Mouse (Mus musculus) midbrain, embryonic 10.5 days (tissue): ENCODE results near the gene BC034090. TPM values are rescaled to one million over a fixed set of nuclear protein-coding genes. Genes with fewer than 3 reads are reported as not detected.
A peak's percentile ranks its signal among the peaks of the same experiment; 100 is the strongest.

ENCODE experiments used
- DNase-seq: peaks from one replicate; pipeline ENCODE4 v3.0.0-alpha.2; 2017; ENCODE audit warnings: low spot score
- H3K27ac ChIP-seq: fragments of 300-500 bp; sonication (generic); replicated peaks from 2 replicates; pipeline ENCODE4 v1.5.1; 2016; ENCODE audit warnings: mild to moderate bottlenecking
- H3K27me3 ChIP-seq: fragments of 300-500 bp; sonication (generic); 2 replicates; pipeline ENCODE4 v1.6.1; 2016; ENCODE audit warnings: low read depth, mild to moderate bottlenecking; ENCODE audit not compliant: poor library complexity, severe bottlenecking
- H3K36me3 ChIP-seq: fragments of 300-500 bp; sonication (generic); 2 replicates; pipeline ENCODE4 v1.6.1; 2016; ENCODE audit warnings: mild to moderate bottlenecking, moderate library complexity
- H3K4me1 ChIP-seq: fragments of 300-500 bp; sonication (generic); 2 replicates; pipeline ENCODE4 v1.6.1; 2016
- H3K4me3 ChIP-seq: fragments of 300-500 bp; sonication (generic); 2 replicates; pipeline ENCODE4 v1.5.1; 2016; ENCODE audit warnings: mild to moderate bottlenecking, moderate library complexity
- H3K9me3 ChIP-seq: fragments of 300-500 bp; sonication (generic); replicated peaks from 2 replicates; pipeline ENCODE4 v1.6.1; 2016; ENCODE audit warnings: mild to moderate bottlenecking
- WGBS: fragments of 180-500 bp; shearing (Covaris S2); methylation state at CpG from one replicate; pipeline ENCODE4 v1.1.7; 2016; 5-methylcytosine and 5-hydroxymethylcytosine counted together
- polyA plus RNA-seq: library from polyadenylated mRNA; unstranded; fragments of >200 nt; fragmentation: Nextera tagmentation; extraction: Ambion mirVana; gene quantifications from 2 replicates; pipeline ENCODE4 v1.2.1, GENCODE M21; 2016

Gene BC034090
- polyA plus RNA-seq, 1 experiment from 2014 or later, result 5.2 TPM

DNA sequence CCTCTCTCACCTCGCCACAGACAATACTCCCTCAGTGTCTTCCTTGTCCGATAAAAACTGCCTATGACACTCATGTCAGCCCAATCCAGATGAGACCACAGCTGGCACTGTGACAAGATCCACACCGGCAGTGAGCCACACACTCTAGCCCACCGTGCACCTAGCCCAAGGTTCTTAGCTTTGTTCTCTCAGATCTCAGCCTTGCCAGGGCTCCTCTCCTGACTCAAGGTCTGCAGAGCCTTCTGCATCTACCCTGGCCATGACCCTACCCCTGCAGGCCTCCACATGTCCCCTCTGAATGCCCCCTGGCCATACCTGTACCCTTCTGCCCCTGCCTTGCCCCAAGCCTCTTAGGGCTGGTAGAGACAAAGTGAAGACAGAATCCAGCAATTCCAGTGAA is 32.2 kb downstream of the BC034090 start:
- 63% methylated on average over 4 of the region's 4 CpGs for WGBS
- Histone ChIP-seq H3K4me1 (peaks cover 74% of the 10 kb centered on the region), H3K9me3 (no peaks in the 10 kb centered on the region)

GRCm38 (mm10) chr1:155211017-155211416 is 33.2 kb downstream of the BC034090 start:
- Histone ChIP-seq H3K4me3 (no peak overlapping the region), H3K36me3 (peaks cover 19% of the 10 kb centered on the region), H3K4me1 (peaks cover 69% of the 10 kb centered on the region), H3K27ac (peak overlapping the region; percentile 89), H3K27me3 (peaks cover 33% of the 10 kb centered on the region), H3K9me3 (no peaks in the 10 kb centered on the region)
- DNase-seq, result peak; percentile 16
- WGBS, result 54% methylated on average over 7 of the region's 7 CpGs

More for the DNA sequence above, 32.2 kb downstream of the BC034090 start:
- H3K4me3 ChIP-seq, result peak overlapping the region; percentile 33; the same call in 1 of the 2 replicates
- peaks cover 16% of the 10 kb centered on the region for H3K36me3 ChIP-seq
- peaks cover 33% of the 10 kb centered on the region for H3K27me3 ChIP-seq
- no peak for DNase-seq
- H3K27ac ChIP-seq, result peak overlapping the region; percentile 89

- Histone ChIP-seq H3K36me3 (peaks cover 26% of the 10 kb centered on the region), H3K27ac (peak overlapping the region; percentile 89), H3K9me3 (no peaks in the 10 kb centered on the region), H3K4me3 (no peak overlapping the region), H3K4me1 (peaks cover 69% of the 10 kb centered on the region), H3K27me3 (peaks cover 29% of the 10 kb centered on the region)
- WGBS, result 78% methylated on average over 11 of the region's 11 CpGs
- peak; percentile 13 for DNase-seq
Measured at GRCm38 (mm10) chr1:155210011-155210763, 34.1 kb downstream of the BC034090 start.

DNA sequence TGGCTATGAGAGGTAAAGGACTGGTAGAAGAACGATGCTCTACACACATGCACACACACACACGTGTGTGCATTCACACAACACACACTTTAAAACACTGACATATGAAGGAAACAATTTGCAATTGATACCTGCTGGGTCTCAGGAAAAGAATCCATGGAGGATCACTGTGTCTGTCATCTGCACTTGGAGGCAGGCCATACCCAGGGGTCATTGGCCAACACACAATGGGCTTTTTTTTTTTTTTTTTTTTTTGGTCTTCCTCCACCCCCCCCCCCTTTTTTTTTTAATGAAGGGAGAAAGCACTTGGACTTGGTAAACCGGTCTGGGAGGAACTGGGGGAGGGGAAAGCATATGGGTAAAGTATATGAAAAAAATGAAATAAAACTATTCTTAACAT is 36.4 kb downstream of the BC034090 start:
- H3K27me3 ChIP-seq, result peaks cover 16% of the 10 kb centered on the region
- H3K27ac ChIP-seq, result no peak overlapping the region; the same call in 1 of the 2 replicates
- H3K4me3 ChIP-seq, result no peak overlapping the region
- no peak for DNase-seq
- H3K36me3 ChIP-seq, result peaks cover 43% of the 10 kb centered on the region
- peaks cover 65% of the 10 kb centered on the region for H3K4me1 ChIP-seq
- no peaks in the 10 kb centered on the region for H3K9me3 ChIP-seq
- WGBS, result 91% methylated on average over 3 of the region's 3 CpGs

DNA sequence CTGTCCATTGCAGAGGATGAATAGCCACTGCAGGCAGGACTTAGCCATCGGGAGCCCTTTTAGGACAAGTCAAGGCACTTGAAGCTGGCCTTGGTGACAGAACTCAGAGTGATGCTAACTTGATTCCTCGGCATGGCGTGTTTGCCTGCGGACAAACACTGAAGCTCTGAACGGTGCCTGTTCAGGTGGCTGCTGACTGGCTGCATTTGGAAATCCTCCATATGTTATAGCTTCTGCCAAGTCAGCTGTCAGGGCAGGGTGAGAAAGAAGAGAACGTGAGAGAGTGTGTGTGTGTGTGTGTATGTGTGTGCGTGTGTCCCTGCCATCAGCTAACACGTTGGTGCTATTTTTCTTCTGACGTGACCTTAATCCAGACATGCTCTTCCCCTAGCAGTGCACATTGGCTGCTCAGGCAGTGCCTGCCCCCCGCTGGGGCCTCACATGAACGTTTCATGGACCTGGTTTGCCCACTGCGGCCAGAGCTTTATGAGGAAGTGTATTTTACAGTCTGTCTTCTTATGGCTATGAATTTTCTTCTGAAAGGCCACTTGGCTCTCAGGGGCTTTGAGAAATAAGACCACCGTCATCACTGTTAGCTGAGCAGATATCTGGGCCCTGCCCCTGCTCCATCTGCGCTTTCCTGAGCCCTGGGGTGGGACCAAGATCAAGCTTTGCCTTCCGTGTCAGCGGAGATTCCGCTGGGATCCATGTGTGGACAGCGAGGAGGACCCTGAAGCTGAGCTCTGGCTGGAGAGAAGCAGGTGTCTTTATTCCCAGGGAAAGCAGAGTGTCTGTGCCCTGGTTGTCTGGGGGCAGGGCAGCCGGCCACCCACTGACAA is 38.2 kb downstream of the BC034090 start:
- H3K36me3 ChIP-seq, result peaks cover 61% of the 10 kb centered on the region
- peak overlapping the region; percentile 63 for H3K27ac ChIP-seq

GRCm38 (mm10) chr1:155205311-155205710 is 38.9 kb downstream of the BC034090 start:
- WGBS, result 67% methylated on average over 7 of the region's 7 CpGs
- peaks cover 69% of the 10 kb centered on the region for H3K36me3 ChIP-seq
- H3K4me3 ChIP-seq, result no peak overlapping the region
- peaks cover 48% of the 10 kb centered on the region for H3K4me1 ChIP-seq
- peaks cover 2% of the 10 kb centered on the region; the same call in 1 of the 2 replicates for H3K27me3 ChIP-seq
- peak overlapping the region; percentile 64; the same call in 1 of the 2 replicates for H3K27ac ChIP-seq
- no peaks in the 10 kb centered on the region for H3K9me3 ChIP-seq
- no peak for DNase-seq

More for the DNA sequence above, 38.2 kb downstream of the BC034090 start:
- Histone ChIP-seq H3K9me3 (no peaks in the 10 kb centered on the region), H3K4me3 (no peak overlapping the region), H3K4me1 (peaks cover 56% of the 10 kb centered on the region), H3K27me3 (peaks cover 7% of the 10 kb centered on the region; the same call in 1 of the 2 replicates)
- DNase-seq, result no peak
- WGBS, result 86% methylated on average over 19 of the region's 19 CpGs

DNA sequence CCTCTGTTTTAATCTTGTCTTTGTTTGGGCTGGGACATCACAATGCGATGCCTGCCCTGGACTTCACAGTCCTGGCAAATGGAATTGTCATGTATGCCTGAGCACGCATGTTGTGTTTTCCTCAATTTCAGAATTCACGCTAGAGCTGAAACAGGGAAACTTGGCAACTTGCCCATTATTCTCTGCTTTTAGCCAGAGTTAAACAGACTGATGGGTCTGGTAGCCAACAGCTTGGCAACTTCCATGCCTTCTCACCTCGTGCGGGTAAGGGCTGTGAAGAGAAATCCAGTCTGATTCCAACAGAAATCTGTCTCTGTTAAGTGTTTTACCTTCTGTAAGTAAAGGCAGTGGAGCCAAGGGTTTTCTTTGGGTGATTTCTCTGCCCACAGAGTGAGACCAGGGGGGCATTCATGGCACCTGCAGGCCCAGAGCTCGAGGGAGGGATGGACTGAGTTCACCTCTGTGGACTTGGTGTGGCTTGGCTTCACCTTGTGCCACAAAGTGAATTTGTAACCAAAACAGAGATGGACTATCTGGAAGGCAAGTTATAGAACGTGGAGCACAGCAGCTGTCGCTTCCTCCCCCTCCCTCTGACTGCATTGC is 39.6 kb downstream of the BC034090 start:
- no peaks in the 10 kb centered on the region for H3K27me3 ChIP-seq
- H3K4me3 ChIP-seq, result no peak overlapping the region
- DNase-seq, result no peak
- peaks cover 74% of the 10 kb centered on the region for H3K36me3 ChIP-seq
- WGBS, result 87% methylated on average over 8 of the region's 8 CpGs
- H3K4me1 ChIP-seq, result peaks cover 42% of the 10 kb centered on the region
- H3K27ac ChIP-seq, result peak overlapping the region; percentile 64
- no peaks in the 10 kb centered on the region for H3K9me3 ChIP-seq

GRCm38 (mm10) chr1:155203954-155204353 is 40.3 kb downstream of the BC034090 start:
- no peaks in the 10 kb centered on the region for H3K27me3 ChIP-seq
- no peaks in the 10 kb centered on the region for H3K9me3 ChIP-seq
- H3K4me3 ChIP-seq, result no peak overlapping the region
- 95% methylated on average over 12 of the region's 12 CpGs for WGBS
- H3K36me3 ChIP-seq, result peaks cover 81% of the 10 kb centered on the region
- H3K4me1 ChIP-seq, result peaks cover 41% of the 10 kb centered on the region
- DNase-seq, result no peak
- peak overlapping the region; percentile 64 for H3K27ac ChIP-seq

- H3K27ac ChIP-seq, result no peak overlapping the region
- peaks cover 90% of the 10 kb centered on the region for H3K36me3 ChIP-seq
- H3K4me1 ChIP-seq, result peaks cover 41% of the 10 kb centered on the region
- no peak overlapping the region for H3K4me3 ChIP-seq
- H3K9me3 ChIP-seq, result no peaks in the 10 kb centered on the region
- no peak for DNase-seq
- WGBS, result 92% methylated on average over 7 of the region's 7 CpGs
- no peaks in the 10 kb centered on the region for H3K27me3 ChIP-seq
Measured at GRCm38 (mm10) chr1:155203101-155203500, 41.1 kb downstream of the BC034090 start.

GRCm38 (mm10) chr1:155202472-155202871 is 41.8 kb downstream of the BC034090 start:
- Histone ChIP-seq H3K4me1 (peaks cover 41% of the 10 kb centered on the region), H3K9me3 (no peaks in the 10 kb centered on the region), H3K27me3 (no peaks in the 10 kb centered on the region), H3K36me3 (peaks cover 92% of the 10 kb centered on the region), H3K27ac (peak overlapping the region; percentile 1; the same call in 1 of the 2 replicates), H3K4me3 (no peak overlapping the region)
- 90% methylated on average over 5 of the region's 5 CpGs for WGBS
- no peak for DNase-seq

- 90% methylated on average over 17 of the region's 17 CpGs for WGBS
- Histone ChIP-seq H3K27ac (peak overlapping the region; percentile 1), H3K27me3 (no peaks in the 10 kb centered on the region), H3K36me3 (peaks cover 92% of the 10 kb centered on the region), H3K4me3 (no peak overlapping the region), H3K9me3 (no peaks in the 10 kb centered on the region), H3K4me1 (peaks cover 41% of the 10 kb centered on the region)
- no peak for DNase-seq
Measured at GRCm38 (mm10) chr1:155201914-155202313, 42.3 kb downstream of the BC034090 start.

- 77% methylated on average over 4 of the region's 4 CpGs for WGBS
- peaks cover 39% of the 10 kb centered on the region for H3K4me1 ChIP-seq
- H3K36me3 ChIP-seq, result peaks cover 92% of the 10 kb centered on the region
- H3K4me3 ChIP-seq, result no peak overlapping the region
- H3K27ac ChIP-seq, result peak overlapping the region; percentile 1
- DNase-seq, result no peak
- H3K9me3 ChIP-seq, result no peaks in the 10 kb centered on the region
- no peaks in the 10 kb centered on the region for H3K27me3 ChIP-seq
Measured at GRCm38 (mm10) chr1:155201373-155201879, 42.8 kb downstream of the BC034090 start.
